Mouse (Mus musculus): Measurements from ENCODE around the gene Serpinb5. TPM values are rescaled to one million over a fixed set of nuclear protein-coding genes. Genes with fewer than 3 reads are reported as not detected.

The Serpinb5 gene
- polyA plus RNA-seq, 1 experiment from 2014 or later, result 71.1 TPM

DNA sequence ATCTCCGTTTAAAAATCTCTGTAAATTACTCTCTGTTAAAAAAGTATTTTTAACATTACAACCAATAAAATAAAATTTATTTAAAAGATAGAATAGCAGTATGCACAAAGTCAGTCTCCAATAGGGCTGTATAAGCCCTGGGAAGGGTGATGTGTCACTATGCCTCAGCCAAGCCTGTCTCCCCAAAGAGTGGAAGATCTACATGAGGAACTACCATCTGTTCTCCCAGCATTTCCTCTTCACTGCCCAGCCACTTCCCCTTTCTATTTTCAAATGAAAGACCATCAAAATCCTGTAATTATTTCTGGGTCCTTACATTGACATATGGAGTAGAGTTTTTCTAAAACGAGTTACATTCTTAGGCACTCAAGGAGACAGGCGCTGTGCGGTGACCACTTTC is 71.0 kb downstream of the Serpinb5 start:
- no peak overlapping the region for H3K9ac ChIP-seq (ENCODE audit: low read length)
- ATAC-seq (ENCODE audit: insufficient read depth, low FRiP score), result no peak
- 75% methylated on average over 4 of the region's 4 CpGs for WGBS
- H3K9me3 ChIP-seq (replicated peaks; ENCODE audit: control insufficient read depth, low read length), result no peaks in the 10 kb centered on the region
- no peaks in the 10 kb centered on the region for H3K4me1 ChIP-seq (ENCODE audit: control insufficient read depth, insufficient read depth, low read length)
- peak overlapping the region; percentile 17; the same call in 1 of the 2 replicates for H3K27ac ChIP-seq (ENCODE audit: low read length)
- no peaks in the 10 kb centered on the region for H3K27me3 ChIP-seq (ENCODE audit: control insufficient read depth, insufficient read depth, low read length)
- H3K36me3 ChIP-seq (ENCODE audit: control insufficient read depth, insufficient read depth, low read length), result no peaks in the 10 kb centered on the region
- H3K4me3 ChIP-seq (replicated peaks; ENCODE audit: low read length), result no peak overlapping the region
- no peak overlapping the region for H3K4me2 ChIP-seq (ENCODE audit: low read depth, low read length)

Other genes with a start within 250 kb of the Serpinb5 start
- 17.8 and 18.0 TPM in 2 replicates for gene Bcl2, start 146.9 kb upstream of the Serpinb5 start, polyA plus RNA-seq (2015; fragmentation: Nextera tagmentation; extraction: Ambion mirVana)
- gene Kdsr, start 101.4 kb upstream of the Serpinb5 start, polyA plus RNA-seq (2015; fragmentation: Nextera tagmentation; extraction: Ambion mirVana), result 15.7 and 18.5 TPM in 2 replicates
- gene Vps4b, start 64.4 kb upstream of the Serpinb5 start, polyA plus RNA-seq (2015; fragmentation: Nextera tagmentation; extraction: Ambion mirVana), result 81.8 and 82.1 TPM in 2 replicates
- gene Serpinb12, start 73.3 kb downstream of the Serpinb5 start, polyA plus RNA-seq (2015; fragmentation: Nextera tagmentation; extraction: Ambion mirVana), result 14.5 and 25.0 TPM in 2 replicates
- gene Serpinb13, start 119.8 kb downstream of the Serpinb5 start, polyA plus RNA-seq (2015; fragmentation: Nextera tagmentation; extraction: Ambion mirVana), result 0.08 TPM in 1 of 2 replicates, not detected in the other
- 21.4 and 39.8 TPM in 2 replicates for gene Serpinb3a, start 191.1 kb downstream of the Serpinb5 start, polyA plus RNA-seq (2015; fragmentation: Nextera tagmentation; extraction: Ambion mirVana)
- not detected in 2 replicates for gene Serpinb3d, start 222.3 kb downstream of the Serpinb5 start, polyA plus RNA-seq (2015; fragmentation: Nextera tagmentation; extraction: Ambion mirVana)

Data from stomach, embryonic 16.5 days (tissue).